Mouse (Mus musculus) cortical plate, adult 2 months (tissue): ENCODE measurements around the gene Fam110a. TPM values are rescaled to one million over a fixed set of nuclear protein-coding genes. Genes with fewer than 3 reads are reported as not detected.

Experiments used
- H3K27ac ChIP-seq: fragments of 200-500 bp; 2 replicates; pipeline ENCODE4 v1.5.1; 2012; ENCODE audit warnings: low read length, control low read depth, inconsistent platforms; ENCODE audit not compliant: insufficient read depth
- H3K4me1 ChIP-seq: fragments of 200-500 bp; 2 replicates; pipeline ENCODE4 v1.6.1; 2011; ENCODE audit warnings: low read length; ENCODE audit not compliant: control insufficient read depth, insufficient read depth
- H3K4me3 ChIP-seq: fragments of 200-500 bp; 2 replicates; pipeline ENCODE4 v1.5.1; 2011; ENCODE audit warnings: mild to moderate bottlenecking, low read length, control low read depth; ENCODE audit not compliant: insufficient read depth
- CTCF ChIP-seq: fragments of 200-500 bp; IDR thresholded peaks from 2 replicates; pipeline ENCODE4 v1.5.1; 2011; ENCODE audit warnings: mild to moderate bottlenecking, control low read depth, low read length; ENCODE audit not compliant: insufficient read depth; ENCODE audit errors: extremely low read depth
- POLR2A ChIP-seq: fragments of 200-500 bp; IDR thresholded peaks from 2 replicates; pipeline ENCODE4 v1.6.1; 2011; ENCODE audit warnings: mild to moderate bottlenecking, low read length, control low read depth; ENCODE audit not compliant: insufficient read depth; ENCODE audit errors: extremely low read depth
- polyA plus RNA-seq: library from polyadenylated mRNA; depleted of rRNA; stranded (reverse); fragments of >200 nt; gene quantifications from 2 replicates; pipeline ENCODE4 v1.2.3, GENCODE M21; 2012; rRNA removed

The Fam110a gene
- 6.6 and 6.9 TPM in 2 replicates for polyA plus RNA-seq

- 0 out of 2 replicates have a peak within 1 kb of the TSS, but pooled peaks have one; percentile 24 for H3K27ac ChIP-seq
- H3K4me3 ChIP-seq: peak within 1 kb of the TSS; percentile 92
These were observed at the start of gene Fam110a for GRCm38 (mm10) chr2:151979470-151980354. Gene Fam110a (minus strand): TSS chr2:151980219.

DNA sequence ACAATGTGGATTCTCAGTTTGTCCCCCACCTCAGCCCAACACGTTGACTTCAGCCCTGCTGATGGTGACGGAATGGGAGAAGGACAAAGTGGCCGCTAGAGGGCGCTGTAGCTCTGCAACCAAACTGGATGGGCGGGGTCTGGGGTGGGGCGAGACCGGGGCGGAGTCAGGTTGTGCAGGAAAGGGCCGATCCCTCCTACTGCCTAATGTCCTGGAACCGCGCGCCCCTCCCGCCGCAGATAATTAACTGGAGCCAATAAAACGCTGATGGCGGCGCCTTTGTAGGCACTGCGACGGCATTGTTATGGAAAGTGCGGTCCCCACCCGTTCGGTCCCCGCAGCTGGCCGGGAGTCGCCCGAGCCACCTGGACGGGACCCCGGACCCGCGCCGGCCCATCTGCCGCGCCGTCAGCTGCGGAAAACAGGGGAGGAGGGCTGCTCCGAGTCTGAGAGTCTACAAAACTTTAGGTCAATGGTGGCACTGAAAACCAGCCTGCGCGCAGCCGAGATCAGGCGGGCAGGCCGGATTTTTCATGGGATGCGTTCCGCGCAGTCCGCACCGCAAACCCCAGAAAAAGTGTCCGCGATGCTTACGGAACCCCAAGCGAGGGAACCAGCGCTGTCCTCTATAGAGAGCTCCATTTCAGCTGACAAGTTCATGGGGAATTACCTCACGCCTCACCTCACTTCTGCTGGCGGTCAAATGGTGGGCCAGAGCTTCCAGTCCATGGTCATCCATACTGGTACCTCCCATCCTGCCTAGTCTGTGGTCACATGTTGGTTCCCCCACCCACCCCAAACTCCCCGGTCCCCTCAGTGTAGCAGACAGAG, 49.4 kb upstream of the Fam110a start:
- Histone ChIP-seq H3K4me3 (peak overlapping the region; percentile 58), H3K4me1 (no peaks in the 10 kb centered on the region), H3K27ac (no peak overlapping the region)
- TF ChIP-seq POLR2A: no peak
- TF ChIP-seq CTCF: peak; percentile 84

More at GRCm38 (mm10) chr2:151979470-151980354, at the start of gene Fam110a:
- no peak for TF ChIP-seq CTCF
- 0 out of 2 replicates have a peak, but pooled peaks have one; percentile 30 for TF ChIP-seq POLR2A
- no peaks in the 10 kb centered on the region for H3K4me1 ChIP-seq

DNA sequence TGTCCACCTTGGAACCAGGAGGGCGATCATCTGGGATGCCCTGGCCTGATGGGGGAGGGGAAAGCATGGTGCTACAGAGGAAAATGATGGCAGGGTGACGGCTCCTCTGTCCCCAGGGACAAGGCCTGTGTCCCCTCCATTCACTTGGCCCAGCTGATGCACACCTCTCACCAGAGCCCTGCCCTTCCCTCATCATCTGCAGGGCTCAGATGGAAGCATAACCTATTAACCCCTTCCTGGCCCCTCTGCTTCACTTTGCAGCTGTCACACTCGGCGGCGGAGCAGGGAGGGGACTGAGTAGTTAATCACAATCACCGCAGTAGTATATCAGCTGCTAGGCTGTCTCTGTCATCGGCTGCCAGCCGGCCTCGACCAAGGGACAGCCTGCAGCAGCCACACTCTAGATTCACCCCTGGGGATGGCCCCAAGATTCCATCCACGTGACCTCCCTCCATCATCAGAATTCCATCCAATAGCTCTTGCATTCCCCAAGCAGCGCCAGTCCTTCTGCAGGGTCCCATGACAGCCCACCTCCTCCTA, 44.9 kb upstream of the Fam110a start:
- Histone ChIP-seq H3K4me3 (no peak overlapping the region), H3K27ac (no peak overlapping the region), H3K4me1 (no peaks in the 10 kb centered on the region)
- no peak for TF ChIP-seq CTCF
- no peak for TF ChIP-seq POLR2A

DNA sequence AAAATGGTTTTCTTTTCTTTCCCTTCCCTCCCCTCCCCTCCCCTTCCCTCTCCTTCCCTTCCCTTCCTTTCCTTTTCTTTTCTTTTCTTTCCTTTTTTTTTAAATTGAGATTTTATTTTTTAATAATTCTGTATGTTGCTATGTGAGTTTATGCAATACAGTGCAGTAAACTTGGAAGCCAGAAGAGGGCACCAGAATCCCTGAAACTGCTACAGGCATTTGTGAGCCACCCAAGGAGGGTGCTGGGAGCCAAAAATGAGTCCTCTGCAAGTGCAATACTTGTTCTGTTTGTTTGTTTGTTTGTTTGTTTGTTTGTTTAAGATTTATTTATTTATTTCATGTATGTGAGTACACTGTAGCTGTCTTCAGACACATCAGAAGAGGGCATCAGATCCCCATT, 42.0 kb upstream of the Fam110a start:
- Histone ChIP-seq H3K4me1 (no peaks in the 10 kb centered on the region), H3K27ac (no peak overlapping the region), H3K4me3 (no peak overlapping the region)
- TF ChIP-seq POLR2A (no peak), CTCF (no peak)

DNA sequence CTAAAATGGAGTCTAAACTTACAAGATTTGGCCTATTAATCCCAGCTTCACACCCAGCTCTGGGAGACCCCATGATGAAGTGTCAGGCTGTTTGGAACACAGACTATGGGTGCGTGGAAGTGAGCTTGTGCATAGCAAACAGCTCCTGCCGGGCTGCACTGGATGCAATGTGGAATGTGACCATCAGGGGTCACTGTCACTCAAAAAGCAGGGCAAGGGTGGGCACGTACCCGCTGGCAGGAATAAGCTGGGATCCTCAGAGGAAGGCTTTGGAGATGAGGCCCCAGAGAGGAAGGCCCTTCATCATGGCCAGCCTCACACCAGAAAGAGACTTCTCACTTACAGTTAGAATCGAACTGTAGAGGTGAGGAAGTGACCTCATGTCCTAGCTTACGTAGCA, 40.2 kb upstream of the Fam110a start:
- Histone ChIP-seq H3K4me1 (no peaks in the 10 kb centered on the region), H3K27ac (no peak overlapping the region), H3K4me3 (no peak overlapping the region)
- TF ChIP-seq POLR2A: no peak
- peak; percentile 71 for TF ChIP-seq CTCF

GRCm38 (mm10) chr2:152016666-152017065, 36.6 kb upstream of the Fam110a start:
- no peaks in the 10 kb centered on the region for H3K4me1 ChIP-seq
- H3K4me3 ChIP-seq: no peak overlapping the region
- TF ChIP-seq CTCF (no peak), POLR2A (no peak)
- H3K27ac ChIP-seq: no peak overlapping the region

GRCm38 (mm10) chr2:152015997-152016396, 36.0 kb upstream of the Fam110a start:
- TF ChIP-seq CTCF: no peak
- TF ChIP-seq POLR2A: no peak
- H3K4me3 ChIP-seq: no peak overlapping the region
- no peak overlapping the region for H3K27ac ChIP-seq
- H3K4me1 ChIP-seq: no peaks in the 10 kb centered on the region

DNA sequence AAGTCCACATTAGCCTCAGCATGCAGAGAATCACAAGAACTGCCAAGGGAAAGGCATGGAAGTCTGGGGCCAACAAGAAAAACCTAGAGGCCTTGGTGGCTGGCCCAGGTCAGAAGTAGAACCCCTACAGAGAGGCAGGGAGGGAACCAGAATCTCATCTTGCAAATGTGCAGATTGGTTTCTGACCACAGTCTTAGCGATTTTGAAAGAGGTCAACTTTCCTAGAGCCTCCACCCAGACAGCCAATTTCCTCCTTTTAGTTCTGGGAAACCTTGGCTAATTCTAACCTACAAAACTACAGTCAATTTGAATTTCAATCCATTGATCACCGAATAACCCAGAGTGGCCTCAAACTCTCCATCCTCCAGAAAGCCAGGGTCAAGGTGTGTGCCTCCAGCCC, 32.7 kb upstream of the Fam110a start:
- no peaks in the 10 kb centered on the region; the same call in 1 of the 2 replicates for H3K4me1 ChIP-seq
- TF ChIP-seq CTCF: no peak
- TF ChIP-seq POLR2A: no peak
- no peak overlapping the region for H3K4me3 ChIP-seq
- H3K27ac ChIP-seq: 0 out of 2 replicates have a peak overlapping the region, but pooled peaks have one; percentile 35

GRCm38 (mm10) chr2:152012222-152012621, 32.2 kb upstream of the Fam110a start:
- TF ChIP-seq POLR2A: no peak
- no peak for TF ChIP-seq CTCF
- no peak overlapping the region for H3K4me3 ChIP-seq
- peak overlapping the region; percentile 80; the same call in 1 of the 2 replicates for H3K27ac ChIP-seq

More at GRCm38 (mm10) chr2:152012222-152012621, 32.2 kb upstream of the Fam110a start:
- H3K4me1 ChIP-seq: no peaks in the 10 kb centered on the region; the same call in 1 of the 2 replicates
